Mouse (Mus musculus) intestine, postnatal 0 days (tissue): ENCODE data around the gene Rhog. TPM values are rescaled to one million over a fixed set of nuclear protein-coding genes. Genes with fewer than 3 reads are reported as not detected.
A peak's percentile ranks its signal among the peaks of the same experiment; 100 is the strongest.

ENCODE experiments used
- ATAC-seq: fragments of 200-750 bp; cut with Nextera tagmentation; 2 replicates; pipeline ENCODE4 v1.8.0; 2017; ENCODE audit warnings: mild to moderate bottlenecking, moderate TSS enrichment, moderate library complexity
- H3K27ac ChIP-seq: fragments of 300-500 bp; sonication (generic); 2 replicates; pipeline ENCODE4 v1.5.1; 2014; ENCODE audit warnings: mild to moderate bottlenecking, low read depth, low read length, moderate library complexity
- H3K27me3 ChIP-seq: fragments of 300-500 bp; sonication (generic); replicated peaks from 2 replicates; pipeline ENCODE4 v1.6.1; 2014; ENCODE audit warnings: low read length, mixed read lengths; ENCODE audit not compliant: control insufficient read depth, insufficient read depth
- H3K36me3 ChIP-seq: fragments of 300-500 bp; sonication (generic); 2 replicates; pipeline ENCODE4 v1.6.1; 2014; ENCODE audit warnings: mild to moderate bottlenecking, moderate library complexity; ENCODE audit not compliant: control insufficient read depth, insufficient read depth
- H3K4me1 ChIP-seq: fragments of 300-500 bp; sonication (generic); replicated peaks from 2 replicates; pipeline ENCODE4 v1.6.1; 2014; ENCODE audit warnings: antibody characterized with exemption, low read length, mixed read lengths; ENCODE audit not compliant: control insufficient read depth, insufficient read depth
- H3K4me2 ChIP-seq: fragments of 300-500 bp; sonication (generic); replicated peaks from 2 replicates; pipeline ENCODE4 v1.6.1; 2014; ENCODE audit warnings: low read depth, mild to moderate bottlenecking, moderate library complexity
- H3K4me3 ChIP-seq: fragments of 300-500 bp; sonication (generic); 2 replicates; pipeline ENCODE4 v1.5.1; 2014; ENCODE audit warnings: low read depth, low read length
- H3K9ac ChIP-seq: fragments of 300-500 bp; sonication (generic); 2 replicates; pipeline ENCODE4 v1.6.1; 2014; ENCODE audit warnings: mild to moderate bottlenecking, low read depth, low read length
- H3K9me3 ChIP-seq: fragments of 300-500 bp; sonication (generic); 2 replicates; pipeline ENCODE4 v1.6.1; 2016; ENCODE audit warnings: mixed run types; ENCODE audit not compliant: control insufficient read depth
- CTCF ChIP-seq: sonication (generic); IDR thresholded peaks from 2 replicates; pipeline ENCODE4 v1.5.1; 2016; ENCODE audit warnings: low read depth, mild to moderate bottlenecking, control low read depth, antibody characterized with exemption, moderate library complexity
- WGBS: fragments of 180-500 bp; shearing (Covaris S2); extraction: QIAGEN DNeasy Blood & Tissue Kit; methylation state at CpG from one replicate; pipeline ENCODE4 v1.1.7; 2014; 5-methylcytosine and 5-hydroxymethylcytosine counted together
- polyA plus RNA-seq: library from polyadenylated mRNA; unstranded; fragments of >200 nt; fragmentation: Nextera tagmentation; extraction: Ambion mirVana; gene quantifications from 2 replicates; pipeline ENCODE4 v1.2.1, GENCODE M21; 2015

Gene Rhog
- polyA plus RNA-seq, 1 experiment from 2014 or later, result 74.2 TPM

- H3K27me3 ChIP-seq, result no peaks in the 10 kb centered on the region
- no peaks in the 10 kb centered on the region for H3K9me3 ChIP-seq
- no peak overlapping the region for H3K9ac ChIP-seq
- no peak overlapping the region for H3K4me2 ChIP-seq
- H3K4me3 ChIP-seq, result no peak overlapping the region
- no peaks in the 10 kb centered on the region; the same call in 1 of the 2 replicates for H3K4me1 ChIP-seq
- ATAC-seq, result no peak
- WGBS, result 73% methylated on average over 3 of the region's 3 CpGs
- H3K36me3 ChIP-seq, result no peaks in the 10 kb centered on the region
- no peak overlapping the region for H3K27ac ChIP-seq
- TF ChIP-seq CTCF, result no peak
Measured at GRCm38 (mm10) chr7:102204296-102204857, 51.5 kb downstream of the Rhog start.

GRCm38 (mm10) chr7:102200996-102201785, 54.7 kb downstream of the Rhog start:
- TF ChIP-seq CTCF, result no peak
- H3K4me2 ChIP-seq, result no peak overlapping the region
- H3K27me3 ChIP-seq, result no peaks in the 10 kb centered on the region

GRCm38 (mm10) chr7:102200576-102200975, 55.3 kb downstream of the Rhog start:
- Histone ChIP-seq H3K27ac (no peak overlapping the region), H3K27me3 (no peaks in the 10 kb centered on the region), H3K4me3 (no peak overlapping the region), H3K9ac (no peak overlapping the region), H3K36me3 (no peaks in the 10 kb centered on the region), H3K4me2 (no peak overlapping the region), H3K9me3 (no peaks in the 10 kb centered on the region), H3K4me1 (no peaks in the 10 kb centered on the region)
- no peak for ATAC-seq
- WGBS, result 76% methylated on average over 3 of the region's 3 CpGs
- TF ChIP-seq CTCF, result no peak

More at GRCm38 (mm10) chr7:102200996-102201785, 54.7 kb downstream of the Rhog start:
- no peak for ATAC-seq
- Histone ChIP-seq H3K4me3 (no peak overlapping the region), H3K36me3 (no peaks in the 10 kb centered on the region), H3K4me1 (no peaks in the 10 kb centered on the region; the same call in 1 of the 2 replicates), H3K9ac (no peak overlapping the region), H3K27ac (no peak overlapping the region), H3K9me3 (no peaks in the 10 kb centered on the region)

- no peak overlapping the region for H3K27ac ChIP-seq
- no peak overlapping the region for H3K4me2 ChIP-seq
- no peak for ATAC-seq
- H3K9ac ChIP-seq, result no peak overlapping the region
- no peaks in the 10 kb centered on the region for H3K27me3 ChIP-seq
- H3K9me3 ChIP-seq, result no peaks in the 10 kb centered on the region
- no peak overlapping the region for H3K4me3 ChIP-seq
- H3K4me1 ChIP-seq, result no peaks in the 10 kb centered on the region
- WGBS, result 88% methylated on average over 1 of the region's 1 CpGs
- peak; percentile 51 for TF ChIP-seq CTCF
- H3K36me3 ChIP-seq, result peaks cover 52% of the 10 kb centered on the region
Measured at GRCm38 (mm10) chr7:102192356-102192755, 63.5 kb downstream of the Rhog start.

Other genes starting within 250 kb of the Rhog start
- gene Il18bp, start 237.4 kb downstream of the Rhog start, polyA plus RNA-seq, result 5.2 and 5.8 TPM in 2 replicates
- 21.9 and 22.3 TPM in 2 replicates for gene Rnf121, start 190.6 kb downstream of the Rhog start, polyA plus RNA-seq
- 4.4 and 6.1 TPM in 2 replicates for gene Xndc1, start 190.5 kb downstream of the Rhog start, polyA plus RNA-seq
- 0.16 TPM in 1 of 2 replicates, not detected in the other for gene Xntrpc, start 190.3 kb downstream of the Rhog start, polyA plus RNA-seq
- gene Trpc2, start 172.9 kb downstream of the Rhog start, polyA plus RNA-seq, result 0.05 TPM in 1 of 2 replicates, not detected in the other
- 0.13 TPM in 1 of 2 replicates, not detected in the other for gene Art1, start 154.3 kb downstream of the Rhog start, polyA plus RNA-seq
- 0.09 and 0.20 TPM in 2 replicates for gene Art5, start 146.6 kb downstream of the Rhog start, polyA plus RNA-seq
- gene Chrna10, start 139.2 kb downstream of the Rhog start, polyA plus RNA-seq, result not detected in 2 replicates
- gene Nup98, start 45.9 kb downstream of the Rhog start, polyA plus RNA-seq, result 13.3 and 14.8 TPM in 2 replicates
- gene Pgap2, start 45.8 kb downstream of the Rhog start, polyA plus RNA-seq, result 34.9 and 35.0 TPM in 2 replicates
- 13.0 and 13.8 TPM in 2 replicates for gene Stim1, start 11.8 kb upstream of the Rhog start, polyA plus RNA-seq
- gene Rrm1, start 185.6 kb upstream of the Rhog start, polyA plus RNA-seq, result 22.7 and 23.4 TPM in 2 replicates
- gene Olfr543, start 225.6 kb upstream of the Rhog start, polyA plus RNA-seq, result not detected in 2 replicates
- 0.04 TPM in 1 of 2 replicates, not detected in the other for gene Olfr544, start 232.3 kb upstream of the Rhog start, polyA plus RNA-seq
- gene Olfr545, start 243.5 kb upstream of the Rhog start, polyA plus RNA-seq, result not detected in 2 replicates